Mouse (Mus musculus): ENCODE measurements at regions not wholly inside any gene's neighbourhood (a gene's known extent, or its start where the extent isn't known, plus 50 kb on each side); places are given as distances from the start of the nearest gene placed in this dataset.

GRCm38 (mm10) chr4:11903861-11904260 is 77.2 kb downstream of the Gm10604 start:
- Histone ChIP-seq H3K9me3 (ENCODE audit: control insufficient read depth, low read length) (no peaks in the 10 kb centered on the region), H3K4me2 (ENCODE audit: low read depth, low read length, severe bottlenecking) (no peak overlapping the region), H3K4me1 (replicated peaks; ENCODE audit: control insufficient read depth, insufficient read depth, low read length) (no peaks in the 10 kb centered on the region), H3K27ac (ENCODE audit: low read depth, low read length) (no peak overlapping the region), H3K4me3 (ENCODE audit: low read depth, low read length) (no peak overlapping the region), H3K36me3 (ENCODE audit: control insufficient read depth, insufficient read depth, low read length) (no peaks in the 10 kb centered on the region), H3K27me3 (ENCODE audit: control insufficient read depth, insufficient read depth, low read length) (no peaks in the 10 kb centered on the region), H3K9ac (ENCODE audit: low read length) (no peak overlapping the region)
- no peak for ATAC-seq (replicated peaks; ENCODE audit: low FRiP score)
- no peak for DNase-seq (ENCODE audit: low spot score)
- 100% methylated on average over 1 of the region's 1 CpGs for WGBS

GRCm38 (mm10) chr4:11903401-11903800 is 77.7 kb downstream of the Gm10604 start:
- WGBS = 88% methylated on average over 5 of the region's 5 CpGs
- Histone ChIP-seq H3K27ac (ENCODE audit: low read depth, low read length) (no peak overlapping the region), H3K9me3 (ENCODE audit: control insufficient read depth, low read length) (no peaks in the 10 kb centered on the region), H3K4me1 (replicated peaks; ENCODE audit: control insufficient read depth, insufficient read depth, low read length) (no peaks in the 10 kb centered on the region), H3K4me3 (ENCODE audit: low read depth, low read length) (no peak overlapping the region), H3K4me2 (ENCODE audit: low read depth, low read length, severe bottlenecking) (no peak overlapping the region), H3K27me3 (ENCODE audit: control insufficient read depth, insufficient read depth, low read length) (no peaks in the 10 kb centered on the region), H3K36me3 (ENCODE audit: control insufficient read depth, insufficient read depth, low read length) (no peaks in the 10 kb centered on the region), H3K9ac (ENCODE audit: low read length) (no peak overlapping the region)
- DNase-seq (ENCODE audit: low spot score) (no peak), ATAC-seq (replicated peaks; ENCODE audit: low FRiP score) (no peak)

DNA sequence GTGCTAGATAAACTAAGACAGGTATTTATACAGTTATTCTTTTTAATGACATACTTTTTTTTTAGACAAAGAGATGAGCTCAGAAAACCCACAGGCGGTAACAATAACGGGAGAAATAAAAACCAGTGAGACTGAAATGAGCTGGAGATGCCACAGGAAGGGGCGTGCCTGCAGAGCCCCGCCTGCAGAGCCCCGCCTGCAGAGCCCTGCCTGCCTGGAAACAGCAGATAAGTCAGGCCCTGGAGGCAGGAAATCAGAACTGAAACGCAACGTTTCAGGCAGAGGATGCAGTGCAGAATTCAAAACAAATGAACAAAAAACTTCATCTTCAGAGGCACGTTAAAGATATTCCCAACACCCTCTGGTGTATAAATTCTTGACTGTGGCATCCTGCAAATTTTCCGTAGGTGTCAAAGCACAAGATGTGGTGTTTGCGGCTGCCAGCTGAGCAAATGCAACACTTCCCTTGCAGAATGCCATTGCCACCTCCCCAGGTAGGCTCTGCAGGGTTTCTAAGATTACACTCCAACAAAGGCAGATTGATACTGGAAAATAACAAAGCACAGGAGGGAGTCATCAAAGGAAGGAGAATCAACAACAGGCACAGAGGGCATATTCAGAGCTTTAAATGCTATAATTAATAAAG is 81.0 kb downstream of the Gm10604 start:
- DNase-seq (ENCODE audit: low spot score) (peak; percentile 54), ATAC-seq (replicated peaks; ENCODE audit: low FRiP score) (no peak)
- Histone ChIP-seq H3K27me3 (ENCODE audit: control insufficient read depth, insufficient read depth, low read length) (no peaks in the 10 kb centered on the region), H3K27ac (ENCODE audit: low read depth, low read length) (no peak overlapping the region), H3K4me3 (ENCODE audit: low read depth, low read length) (no peak overlapping the region), H3K4me2 (ENCODE audit: low read depth, low read length, severe bottlenecking) (no peak overlapping the region), H3K36me3 (ENCODE audit: control insufficient read depth, insufficient read depth, low read length) (no peaks in the 10 kb centered on the region), H3K9ac (ENCODE audit: low read length) (no peak overlapping the region), H3K9me3 (ENCODE audit: control insufficient read depth, low read length) (no peaks in the 10 kb centered on the region), H3K4me1 (replicated peaks; ENCODE audit: control insufficient read depth, insufficient read depth, low read length) (no peaks in the 10 kb centered on the region)
- 14% methylated on average over 10 of the region's 10 CpGs for WGBS

- no peaks in the 10 kb centered on the region for H3K4me1 ChIP-seq (replicated peaks; ENCODE audit: control insufficient read depth, insufficient read depth, low read length)
- no peak overlapping the region for H3K4me2 ChIP-seq (ENCODE audit: low read depth, low read length, severe bottlenecking)
- no peak overlapping the region for H3K27ac ChIP-seq (ENCODE audit: low read depth, low read length)
- H3K9ac ChIP-seq (ENCODE audit: low read length) = no peak overlapping the region
- no peaks in the 10 kb centered on the region for H3K36me3 ChIP-seq (ENCODE audit: control insufficient read depth, insufficient read depth, low read length)
- no peak overlapping the region for H3K4me3 ChIP-seq (ENCODE audit: low read depth, low read length)
- DNase-seq (ENCODE audit: low spot score) (no peak), ATAC-seq (replicated peaks; ENCODE audit: low FRiP score) (no peak)
- H3K27me3 ChIP-seq (ENCODE audit: control insufficient read depth, insufficient read depth, low read length) = no peaks in the 10 kb centered on the region
- no peaks in the 10 kb centered on the region for H3K9me3 ChIP-seq (ENCODE audit: control insufficient read depth, low read length)
Measured at GRCm38 (mm10) chr4:11897231-11897630, 83.8 kb downstream of the Gm10604 start.

GRCm38 (mm10) chr4:11895857-11896825 is 84.9 kb downstream of the Gm10604 start:
- H3K4me1 ChIP-seq (replicated peaks; ENCODE audit: control insufficient read depth, insufficient read depth, low read length) = no peaks in the 10 kb centered on the region
- H3K4me3 ChIP-seq (ENCODE audit: low read depth, low read length) = no peak overlapping the region
- WGBS = 86% methylated on average over 6 of the region's 6 CpGs
- DNase-seq (ENCODE audit: low spot score) = no peak
- no peaks in the 10 kb centered on the region for H3K9me3 ChIP-seq (ENCODE audit: control insufficient read depth, low read length)
- H3K4me2 ChIP-seq (ENCODE audit: low read depth, low read length, severe bottlenecking) = no peak overlapping the region
- ATAC-seq (replicated peaks; ENCODE audit: low FRiP score) = no peak
- no peak overlapping the region for H3K9ac ChIP-seq (ENCODE audit: low read length)
- H3K36me3 ChIP-seq (ENCODE audit: control insufficient read depth, insufficient read depth, low read length) = no peaks in the 10 kb centered on the region
- H3K27me3 ChIP-seq (ENCODE audit: control insufficient read depth, insufficient read depth, low read length) = no peaks in the 10 kb centered on the region
- H3K27ac ChIP-seq (ENCODE audit: low read depth, low read length) = no peak overlapping the region

GRCm38 (mm10) chr4:11893560-11894205 is 87.4 kb downstream of the Gm10604 start:
- H3K36me3 ChIP-seq (ENCODE audit: control insufficient read depth, insufficient read depth, low read length) = no peaks in the 10 kb centered on the region
- no peak overlapping the region for H3K9ac ChIP-seq (ENCODE audit: low read length)
- no peak overlapping the region for H3K4me3 ChIP-seq (ENCODE audit: low read depth, low read length)
- no peak overlapping the region for H3K4me2 ChIP-seq (ENCODE audit: low read depth, low read length, severe bottlenecking)
- no peak for ATAC-seq (replicated peaks; ENCODE audit: low FRiP score)
- DNase-seq (ENCODE audit: low spot score) = no peak
- no peaks in the 10 kb centered on the region for H3K9me3 ChIP-seq (ENCODE audit: control insufficient read depth, low read length)
- 70% methylated on average over 9 of the region's 9 CpGs for WGBS
- no peak overlapping the region for H3K27ac ChIP-seq (ENCODE audit: low read depth, low read length)
- no peaks in the 10 kb centered on the region for H3K4me1 ChIP-seq (replicated peaks; ENCODE audit: control insufficient read depth, insufficient read depth, low read length)
- no peaks in the 10 kb centered on the region for H3K27me3 ChIP-seq (ENCODE audit: control insufficient read depth, insufficient read depth, low read length)

DNA sequence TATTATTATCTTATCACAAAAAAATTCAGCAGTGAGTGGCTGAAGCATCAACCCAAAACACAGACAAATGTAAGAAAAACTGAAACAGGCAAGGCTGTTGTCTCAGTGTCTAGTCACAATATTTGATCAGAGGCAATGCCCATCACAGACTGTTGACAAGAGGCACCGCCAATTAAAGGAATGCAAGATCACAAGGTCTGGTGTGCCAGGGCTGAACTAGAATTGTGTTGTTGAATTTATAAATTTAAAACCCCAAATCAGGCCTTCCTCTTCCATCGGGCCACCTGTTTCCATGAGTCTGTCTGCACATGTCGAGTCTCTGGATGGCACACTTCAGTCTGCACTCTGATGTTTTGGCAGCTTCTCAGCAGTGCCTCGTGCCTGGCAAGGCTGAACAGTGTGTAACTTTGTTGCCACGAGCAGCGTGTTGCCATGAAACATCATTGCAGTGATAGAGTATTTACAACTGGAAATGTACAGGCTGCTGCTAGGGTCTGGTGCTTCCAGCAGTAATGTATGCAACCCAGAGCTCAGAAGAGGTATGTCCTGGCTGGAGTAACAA is 91.9 kb downstream of the Gm10604 start:
- Histone ChIP-seq H3K9ac (ENCODE audit: low read length) (no peak overlapping the region), H3K4me2 (ENCODE audit: low read depth, low read length, severe bottlenecking) (no peak overlapping the region), H3K4me1 (replicated peaks; ENCODE audit: control insufficient read depth, insufficient read depth, low read length) (peaks cover 2% of the 10 kb centered on the region; the same call in 1 of the 2 replicates), H3K27me3 (ENCODE audit: control insufficient read depth, insufficient read depth, low read length) (no peaks in the 10 kb centered on the region), H3K27ac (ENCODE audit: low read depth, low read length) (no peak overlapping the region), H3K9me3 (ENCODE audit: control insufficient read depth, low read length) (no peaks in the 10 kb centered on the region), H3K4me3 (ENCODE audit: low read depth, low read length) (no peak overlapping the region), H3K36me3 (ENCODE audit: control insufficient read depth, insufficient read depth, low read length) (no peaks in the 10 kb centered on the region)
- 91% methylated on average over 6 of the region's 6 CpGs for WGBS
- DNase-seq (ENCODE audit: low spot score) (no peak), ATAC-seq (replicated peaks; ENCODE audit: low FRiP score) (no peak)

GRCm38 (mm10) chr4:11887377-11887776 is 93.7 kb downstream of the Gm10604 start:
- no peak overlapping the region for H3K4me2 ChIP-seq (ENCODE audit: low read depth, low read length, severe bottlenecking)
- no peaks in the 10 kb centered on the region for H3K36me3 ChIP-seq (ENCODE audit: control insufficient read depth, insufficient read depth, low read length)
- ATAC-seq (replicated peaks; ENCODE audit: low FRiP score) (peak; percentile 76), DNase-seq (ENCODE audit: low spot score) (no peak)
- WGBS = 10% methylated on average over 1 of the region's 1 CpGs
- H3K4me3 ChIP-seq (ENCODE audit: low read depth, low read length) = no peak overlapping the region
- H3K27me3 ChIP-seq (ENCODE audit: control insufficient read depth, insufficient read depth, low read length) = no peaks in the 10 kb centered on the region
- H3K4me1 ChIP-seq (replicated peaks; ENCODE audit: control insufficient read depth, insufficient read depth, low read length) = peaks cover 2% of the 10 kb centered on the region; the same call in 1 of the 2 replicates
- H3K9me3 ChIP-seq (ENCODE audit: control insufficient read depth, low read length) = no peaks in the 10 kb centered on the region
- no peak overlapping the region for H3K27ac ChIP-seq (ENCODE audit: low read depth, low read length)
- no peak overlapping the region for H3K9ac ChIP-seq (ENCODE audit: low read length)

Data from forebrain, embryonic 11.5 days (tissue).